Mouse (Mus musculus) liver, postnatal 0 days (tissue): Measurements from ENCODE around the gene Acsbg1.

Experiments used
- CTCF ChIP-seq: sonication (generic); IDR thresholded peaks from 2 replicates; pipeline ENCODE4 v1.5.1; 2016; ENCODE audit warnings: antibody characterized with exemption, low read depth
- EP300 ChIP-seq: IDR thresholded peaks from 2 replicates; pipeline ENCODE4 v1.6.1; 2016; ENCODE audit warnings: antibody characterized with exemption, low read depth, mild to moderate bottlenecking

DNA sequence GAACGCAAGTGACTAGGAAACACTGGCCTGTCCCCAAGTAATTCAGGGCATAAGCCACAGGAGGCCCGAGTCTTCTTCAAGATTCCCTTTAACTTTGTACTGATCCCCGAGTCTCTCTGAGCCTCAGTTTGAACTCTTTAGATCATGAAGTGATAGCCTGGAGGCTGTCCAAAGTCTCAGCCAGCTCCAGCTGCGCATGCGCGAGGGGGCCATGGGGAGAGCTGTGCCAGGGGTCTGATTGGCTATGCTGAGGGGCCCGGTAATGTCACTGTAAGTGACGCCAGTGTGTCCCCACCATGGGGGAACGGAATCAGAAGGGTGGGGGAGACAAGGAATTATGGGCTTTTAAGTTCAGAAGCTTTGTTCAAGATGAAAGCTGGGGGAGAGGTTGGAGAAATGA is 2.7 kb upstream of the Acsbg1 start:
- TF ChIP-seq CTCF: no peak
- TF ChIP-seq EP300: no peak
